ENCODE assay signal across 7 mouse cellular contexts in the genomic region with DNA sequence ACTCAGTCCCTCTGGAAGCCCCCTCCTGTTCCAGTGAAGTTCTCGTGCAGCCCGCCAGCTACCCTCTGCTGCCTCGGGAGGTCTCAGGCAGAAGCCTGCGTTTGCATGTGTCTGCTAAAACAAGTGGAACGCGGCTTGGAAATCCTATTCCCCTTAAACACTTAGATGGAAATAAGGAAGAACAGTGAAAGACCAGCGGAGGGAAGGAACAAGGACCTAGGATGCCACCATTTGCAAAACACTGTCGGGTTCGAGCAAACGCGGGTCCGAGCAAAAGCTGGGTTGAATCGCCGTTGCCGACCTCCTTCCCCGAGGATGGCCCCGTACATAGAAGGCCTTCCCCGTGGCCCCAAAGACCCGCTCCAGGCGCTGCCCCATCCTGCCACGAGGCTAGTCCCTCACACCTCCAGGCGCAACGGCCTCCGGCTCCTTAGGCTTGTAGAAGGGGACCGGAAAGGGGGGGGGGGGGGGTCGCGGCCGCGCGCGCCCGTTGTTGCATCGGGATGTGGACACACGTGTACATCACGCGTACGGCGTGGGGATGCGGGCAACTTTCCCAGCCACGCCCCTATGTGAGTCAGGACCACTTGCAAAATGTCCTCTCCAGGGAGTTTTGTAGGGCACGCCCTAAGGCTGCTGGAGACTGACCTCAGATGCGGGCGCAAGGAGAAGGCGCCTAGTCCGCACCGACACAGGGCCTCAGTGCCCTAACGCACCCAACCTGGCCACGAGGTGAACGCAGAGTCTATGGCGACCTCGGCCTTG. TPM values are rescaled to one million over a fixed set of nuclear protein-coding genes. Genes with fewer than 3 reads are reported as not detected.
DNase-seq lines count a peak whose midpoint lies in the region; ATAC-seq and TF ChIP-seq lines count a peak whose summit lies in the region.

No protein-coding gene starts in this region.

- no peaks in the 10 kb centered on the region for H3K9me3 ChIP-seq in E14TG2a.4 (ENCODE audit: low read length)
- H3K9me3 ChIP-seq in forebrain, embryonic 13.5 days (replicated peaks), result no peaks in the 10 kb centered on the region
- no peaks in the 10 kb centered on the region for H3K9me3 ChIP-seq in hindbrain, embryonic 16.5 days (ENCODE audit: control insufficient read depth, low read length)

- H3K27ac ChIP-seq in forebrain, embryonic 13.5 days, result no peak overlapping the region
- no peak overlapping the region for H3K27ac ChIP-seq in hindbrain, embryonic 16.5 days (ENCODE audit: low read depth, low read length)

- H3K27me3 ChIP-seq in E14TG2a.4 (ENCODE audit: insufficient read depth, low read length), result peaks cover 78% of the 10 kb centered on the region
- H3K27me3 ChIP-seq in forebrain, embryonic 13.5 days, result peaks cover 88% of the 10 kb centered on the region
- H3K27me3 ChIP-seq in hindbrain, embryonic 16.5 days (replicated peaks; ENCODE audit: control insufficient read depth, insufficient read depth, low read length), result peaks cover 49% of the 10 kb centered on the region

- H3K4me2 ChIP-seq in forebrain, embryonic 13.5 days, result peak overlapping the region; percentile 75
- peak overlapping the region; percentile 71 for H3K4me2 ChIP-seq in hindbrain, embryonic 16.5 days (ENCODE audit: low read length)

- DNase-seq in Muller cell, postnatal 12 days (ENCODE audit: inconsistent ontology term), result peak; percentile 60
- no peak for DNase-seq in spleen, adult 12 weeks (ENCODE audit: low spot score)

- H3K4me1 ChIP-seq in E14TG2a.4 (replicated peaks; ENCODE audit: low read depth, low read length), result peaks cover 22% of the 10 kb centered on the region
- H3K4me1 ChIP-seq in forebrain, embryonic 13.5 days, result peaks cover 28% of the 10 kb centered on the region
- peaks cover 14% of the 10 kb centered on the region for H3K4me1 ChIP-seq in hindbrain, embryonic 16.5 days (ENCODE audit: control insufficient read depth, insufficient read depth, low read depth, low read length)

- peak; percentile 74 for ATAC-seq in forebrain, embryonic 13.5 days
- peak; percentile 69; the same call in 1 of the 2 replicates for ATAC-seq in hindbrain, embryonic 16.5 days
- ATAC-seq in megakaryocyte, adult 5-6 weeks (ENCODE audit: poor library complexity, severe bottlenecking), result peak; percentile 66
- no peak for ATAC-seq in erythroid progenitor cell, adult 5-6 weeks (replicated peaks; ENCODE audit: low FRiP score, poor library complexity, severe bottlenecking)

- WGBS in forebrain, embryonic 13.5 days, result 1% methylated on average over 43 of the region's 51 CpGs
- WGBS in hindbrain, embryonic 16.5 days, result 1% methylated on average over 36 of the region's 51 CpGs

- TF ChIP-seq CTCF in E14TG2a.4 (conservative IDR thresholded peaks at IDR 0.05; ENCODE audit: low read length), result no peak

- H3K4me3 ChIP-seq in E14TG2a.4 (replicated peaks; ENCODE audit: low read length), result peak overlapping the region; percentile 59
- H3K4me3 ChIP-seq in forebrain, embryonic 13.5 days, result peak overlapping the region; percentile 42
- H3K4me3 ChIP-seq in hindbrain, embryonic 16.5 days (ENCODE audit: low read length), result peak overlapping the region; percentile 39

- peak overlapping the region; percentile 16 for H3K9ac ChIP-seq in forebrain, embryonic 13.5 days
- peak overlapping the region; percentile 42 for H3K9ac ChIP-seq in hindbrain, embryonic 16.5 days (ENCODE audit: low read depth, low read length)

- H3K36me3 ChIP-seq in E14TG2a.4 (ENCODE audit: insufficient read depth, low read length), result no peaks in the 10 kb centered on the region
- no peaks in the 10 kb centered on the region for H3K36me3 ChIP-seq in forebrain, embryonic 13.5 days (ENCODE audit: poor library complexity, severe bottlenecking)
- no peaks in the 10 kb centered on the region for H3K36me3 ChIP-seq in hindbrain, embryonic 16.5 days (ENCODE audit: control insufficient read depth, insufficient read depth, low read length)

RNA-seq across cellular contexts. Expression of a gene that starts 21.5 kb away (rescaled TPM):
- 14.2 and 20.7 TPM in 2 replicates for polyA plus RNA-seq in forebrain, embryonic 13.5 days (2015; fragmentation: Nextera tagmentation; extraction: Ambion mirVana)
- 15.3 and 19.2 TPM in 2 replicates for polyA plus RNA-seq in hindbrain, embryonic 16.5 days (2015; fragmentation: Nextera tagmentation; extraction: Ambion mirVana)
- total RNA-seq in megakaryocyte, adult 5-6 weeks (2015), result 1.9 and 6.6 TPM in 2 replicates
- total RNA-seq in megakaryocyte, adult 5-6 weeks (2017), result 1.7 and 1.8 TPM in 2 replicates
- 0.72 TPM in 1 of 2 replicates, not detected in the other for total RNA-seq in erythroid progenitor cell, adult 5-6 weeks (2015; ENCODE audit: low replicate concordance)
- total RNA-seq in erythroid progenitor cell, adult 5-6 weeks (2017; ENCODE audit: low replicate concordance), result 0.13 and 0.68 TPM in 2 replicates
